Mouse (Mus musculus) urinary bladder, adult 18-20 months (tissue): ENCODE measurements around the gene Cib2.

Experiments used
- DNase-seq, 2 experiments: peaks; one replicate each; pipeline ENCODE4 v3.0.0; 2022; ENCODE audit warnings: low spot score in 2 of 2, mixed read lengths in 2 of 2

The Cib2 gene

GRCm38 (mm10) chr9:54544954-54545315, 15.1 kb downstream of the Cib2 start:
- DNase-seq: no peak

GRCm38 (mm10) chr9:54544212-54544953, 15.6 kb downstream of the Cib2 start:
- no peak for DNase-seq

GRCm38 (mm10) chr9:54540801-54541200, 19.2 kb downstream of the Cib2 start:
- no peak for DNase-seq

- no peak for DNase-seq
Measured at GRCm38 (mm10) chr9:54538684-54539083, 21.3 kb downstream of the Cib2 start, which contains the start of gene Sh2d7. Gene Sh2d7 (plus strand): TSS chr9:54538984.

- no peak for DNase-seq
Measured at GRCm38 (mm10) chr9:54538244-54538643, 21.8 kb downstream of the Cib2 start.

GRCm38 (mm10) chr9:54537480-54537879, 22.5 kb downstream of the Cib2 start:
- DNase-seq: no peak

- DNase-seq: no peak
Measured at GRCm38 (mm10) chr9:54537030-54537429, 23.0 kb downstream of the Cib2 start.

- DNase-seq: no peak
Measured at GRCm38 (mm10) chr9:54536236-54536635, 23.8 kb downstream of the Cib2 start.

- DNase-seq: no peak
Measured at GRCm38 (mm10) chr9:54533975-54534374, 26.0 kb downstream of the Cib2 start.

GRCm38 (mm10) chr9:54532926-54533325, 27.1 kb downstream of the Cib2 start:
- no peak for DNase-seq

GRCm38 (mm10) chr9:54531421-54531820, 28.6 kb downstream of the Cib2 start:
- DNase-seq: no peak

- no peak for DNase-seq
Measured at GRCm38 (mm10) chr9:54530836-54531235, 29.2 kb downstream of the Cib2 start.

- DNase-seq: no peak
Measured at GRCm38 (mm10) chr9:54529950-54530349, 30.1 kb downstream of the Cib2 start.

GRCm38 (mm10) chr9:54527694-54528093, 32.3 kb downstream of the Cib2 start:
- DNase-seq: no peak

- no peak for DNase-seq
Measured at GRCm38 (mm10) chr9:54520286-54520685, 39.7 kb downstream of the Cib2 start.

- no peak for DNase-seq
Measured at GRCm38 (mm10) chr9:54518921-54519320, 41.1 kb downstream of the Cib2 start.

GRCm38 (mm10) chr9:54515991-54516390, 44.0 kb downstream of the Cib2 start:
- no peak for DNase-seq

GRCm38 (mm10) chr9:54502873-54503272, 57.1 kb downstream of the Cib2 start:
- DNase-seq: peak in 1 of 2 experiments; percentile 5

GRCm38 (mm10) chr9:54502111-54502495, 57.9 kb downstream of the Cib2 start:
- DNase-seq: no peak

GRCm38 (mm10) chr9:54501453-54502110, 58.4 kb downstream of the Cib2 start, which contains the start of gene Dmxl2:
Gene Dmxl2 (minus strand): TSS chr9:54501626.
- peak; percentile 73 to 74 for DNase-seq

GRCm38 (mm10) chr9:54500832-54501452, 59.1 kb downstream of the Cib2 start:
- peak; percentile 13 to 46 for DNase-seq

GRCm38 (mm10) chr9:54499791-54500190, 60.2 kb downstream of the Cib2 start:
- DNase-seq: no peak

- no peak for DNase-seq
Measured at GRCm38 (mm10) chr9:54499291-54499690, 60.7 kb downstream of the Cib2 start.
